Mouse (Mus musculus): ENCODE data around the gene Rb1.

Gene Rb1

GRCm38 (mm10) chr14:73262210-73262609 lies 63.4 kb downstream of the Rb1 start:
- no peak for DNase-seq (ENCODE audit: low read depth, low spot score)

- no peak for DNase-seq (ENCODE audit: low read depth, low spot score)
These were observed 67.4 kb downstream of the Rb1 start for GRCm38 (mm10) chr14:73258181-73258580.

- no peak for DNase-seq (ENCODE audit: low read depth, low spot score)
These were observed 68.3 kb downstream of the Rb1 start for GRCm38 (mm10) chr14:73257348-73257747.

- no peak for DNase-seq (ENCODE audit: low read depth, low spot score)
These were observed 70.1 kb downstream of the Rb1 start for GRCm38 (mm10) chr14:73255426-73255970.

- no peak for DNase-seq (ENCODE audit: low read depth, low spot score)
These were observed 71.2 kb downstream of the Rb1 start for GRCm38 (mm10) chr14:73254412-73254811.

- peak; percentile 33 for DNase-seq (ENCODE audit: low read depth, low spot score)
These were observed 72.0 kb downstream of the Rb1 start for GRCm38 (mm10) chr14:73253453-73254251.

- DNase-seq (ENCODE audit: low read depth, low spot score): no peak
These were observed 73.3 kb downstream of the Rb1 start for GRCm38 (mm10) chr14:73252276-73252675.

- no peak for DNase-seq (ENCODE audit: low read depth, low spot score)
These were observed 75.6 kb downstream of the Rb1 start for GRCm38 (mm10) chr14:73250056-73250455.

- DNase-seq (ENCODE audit: low read depth, low spot score): peak; percentile 35
These were observed 81.5 kb downstream of the Rb1 start for GRCm38 (mm10) chr14:73244061-73244597.

GRCm38 (mm10) chr14:73239857-73240256 lies 85.8 kb downstream of the Rb1 start:
- no peak for DNase-seq (ENCODE audit: low read depth, low spot score)

- DNase-seq (ENCODE audit: low read depth, low spot score): peak; percentile 49
These were observed 86.3 kb downstream of the Rb1 start for GRCm38 (mm10) chr14:73239291-73239690.

- DNase-seq (ENCODE audit: low read depth, low spot score): peak; percentile 64
These were observed 86.9 kb downstream of the Rb1 start for GRCm38 (mm10) chr14:73238498-73239250.

- DNase-seq (ENCODE audit: low read depth, low spot score): peak; percentile 62
These were observed 87.7 kb downstream of the Rb1 start, which contains the start of gene Lpar6 for GRCm38 (mm10) chr14:73237848-73238321. TSS of gene Lpar6 (plus strand) at chr14:73237895.

- DNase-seq (ENCODE audit: low read depth, low spot score): no peak
These were observed 91.1 kb downstream of the Rb1 start for GRCm38 (mm10) chr14:73234468-73235031.

GRCm38 (mm10) chr14:73231286-73231982 lies 94.2 kb downstream of the Rb1 start:
- DNase-seq (ENCODE audit: low read depth, low spot score): no peak

- no peak for DNase-seq (ENCODE audit: low read depth, low spot score)
These were observed 98.8 kb downstream of the Rb1 start for GRCm38 (mm10) chr14:73226849-73227248.

- no peak for DNase-seq (ENCODE audit: low read depth, low spot score)
These were observed 99.3 kb downstream of the Rb1 start for GRCm38 (mm10) chr14:73226346-73226745.

GRCm38 (mm10) chr14:73222316-73222970 lies 103.2 kb downstream of the Rb1 start:
- DNase-seq (ENCODE audit: low read depth, low spot score): no peak

GRCm38 (mm10) chr14:73217062-73217461 lies 108.6 kb downstream of the Rb1 start:
- no peak for DNase-seq (ENCODE audit: low read depth, low spot score)

- no peak for DNase-seq (ENCODE audit: low read depth, low spot score)
These were observed 114.1 kb downstream of the Rb1 start for GRCm38 (mm10) chr14:73211477-73211876.

GRCm38 (mm10) chr14:73210196-73210595 lies 115.4 kb downstream of the Rb1 start:
- no peak for DNase-seq (ENCODE audit: low read depth, low spot score)

All from CD4-positive, CD25-positive, alpha-beta regulatory T cell, adult 2 months (primary cell).